Mouse (Mus musculus): ENCODE measurements around the gene Lgr4.

- TF ChIP-seq CTCF (IDR thresholded peaks at IDR 0.05; ENCODE audit: borderline replicate concordance, insufficient read depth, low read depth, low read length): no peak
- no peak for TF ChIP-seq POLR2A (IDR thresholded peaks at IDR 0.05; ENCODE audit: borderline replicate concordance, insufficient read depth, low read length)
Observed at GRCm38 (mm10) chr2:109953893-109954292, 36.4 kb downstream of the Lgr4 start.

Measured in cerebellum, adult 2 months (tissue).